Mouse (Mus musculus) layer of hippocampus, postnatal 36 days (tissue): ENCODE measurements at regions not wholly inside any gene's neighbourhood (a gene's known extent, or its start where the extent isn't known, plus 50 kb on each side); places are given as distances from the start of the nearest gene placed in this dataset.

ENCODE experiments used
- DNase-seq, 2 experiments: peaks; one replicate each; pipeline ENCODE4 v3.0.0; 2022

DNA sequence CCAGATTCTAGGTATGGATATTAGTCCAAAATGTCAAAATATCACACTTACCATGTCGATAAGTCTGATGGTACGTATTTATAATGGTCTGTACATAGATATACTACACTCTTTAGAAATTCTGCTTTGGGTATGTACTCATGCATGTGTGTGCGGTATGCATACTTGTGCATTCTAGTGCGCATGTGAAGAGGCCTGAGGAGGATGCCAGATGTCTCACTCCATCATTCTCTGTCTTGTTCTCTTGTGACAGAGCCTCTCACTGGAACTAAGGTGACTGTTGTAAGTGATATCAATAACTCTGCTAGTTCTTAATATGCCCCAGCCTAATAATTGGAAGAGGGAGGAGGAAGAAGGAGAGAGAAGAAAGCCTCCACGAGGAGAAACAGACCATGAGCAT, 52.5 kb upstream of the Pkn2 start:
- DNase-seq, result no peak

GRCm38 (mm10) chr3:142933684-142934259, 52.0 kb upstream of the Pkn2 start:
- DNase-seq, result no peak
